Mouse (Mus musculus) CH12.LX (cell line): ENCODE data around the gene Hist1h2be. TPM values are rescaled to one million over a fixed set of nuclear protein-coding genes. Genes with fewer than 3 reads are reported as not detected.
"Not testable (repeated sequence)": the region's sequence is repeated elsewhere in the genome, so short reads cannot be mapped to it uniquely, and the experiment has no call there.

Experiments
- DNase-seq: peaks from one replicate; pipeline ENCODE4 v3.0.0-alpha.2; 2013; ENCODE audit errors: extremely low read depth
- H3K27ac ChIP-seq: 2 replicates; pipeline ENCODE4 v1.5.1; 2012; ENCODE audit warnings: low read depth, mild to moderate bottlenecking, control low read depth, moderate library complexity; ENCODE audit not compliant: insufficient read depth
- H3K27me3 ChIP-seq: replicated peaks from 2 replicates; pipeline ENCODE3; 2012; ENCODE audit warnings: inconsistent platforms
- H3K36me3 ChIP-seq, 2 experiments: replicated peaks in 1 of 2; 2 replicates each; pipeline versions ENCODE3 to v1.6.1; 2012; ENCODE audit warnings: inconsistent platforms in 1 of 2, low read length in 1 of 2, mild to moderate bottlenecking in 1 of 2, mixed read lengths in 1 of 2, moderate library complexity in 1 of 2; ENCODE audit not compliant: control insufficient read depth in 1 of 2, insufficient read depth in 1 of 2
- H3K4me1 ChIP-seq, 2 experiments: 2 replicates each; pipeline ENCODE4 v1.6.1; 2012; ENCODE audit warnings: inconsistent platforms in 1 of 2, moderate library complexity in 1 of 2; ENCODE audit not compliant: insufficient read depth in 2 of 2, control insufficient read depth in 1 of 2
- H3K4me2 ChIP-seq: 2 replicates; pipeline ENCODE4 v1.6.1; 2012; ENCODE audit warnings: low read depth, mild to moderate bottlenecking, control low read depth; ENCODE audit not compliant: poor library complexity, insufficient read depth, severe bottlenecking
- H3K4me3 ChIP-seq, 3 experiments: fragments of 150-350 bp in 1 of 3; sonication (generic) in 1 of 3; replicated peaks in 1 of 3; 2 replicates each; pipeline versions ENCODE3 to v1.5.1; 2011 to 2012; ENCODE audit warnings: low read depth in 2 of 3, low read length in 2 of 3, mild to moderate bottlenecking in 2 of 3, moderate library complexity in 2 of 3, control low read depth in 1 of 3, improper control_type of control experiment in 1 of 3, inconsistent platforms in 1 of 3, mixed read lengths in 1 of 3; ENCODE audit not compliant: poor library complexity in 1 of 3
- H3K79me2 ChIP-seq: replicated peaks from 2 replicates; pipeline ENCODE4 v1.6.1; 2012; ENCODE audit warnings: mild to moderate bottlenecking, moderate library complexity; ENCODE audit not compliant: control insufficient read depth, poor library complexity, insufficient read depth, severe bottlenecking; ENCODE audit errors: extremely low read depth
- H3K9ac ChIP-seq: 2 replicates; pipeline ENCODE4 v1.6.1; 2012; ENCODE audit warnings: low read depth, mild to moderate bottlenecking, control low read depth, moderate library complexity; ENCODE audit not compliant: insufficient read depth
- H3K9me3 ChIP-seq: replicated peaks from 2 replicates; pipeline ENCODE3; 2012; ENCODE audit warnings: low read length, inconsistent platforms, mixed read lengths
- CHD1 ChIP-seq: IDR thresholded peaks from 2 replicates; pipeline ENCODE4 v1.6.1; 2012; ENCODE audit warnings: low read depth, low read length, improper control_type of control experiment, inconsistent platforms
- CHD2 ChIP-seq: IDR thresholded peaks from 2 replicates; pipeline ENCODE4 v1.6.1; 2011; ENCODE audit warnings: low read length, improper control_type of control experiment
- NELFE ChIP-seq: IDR thresholded peaks from 2 replicates; pipeline ENCODE4 v1.6.1; 2011; ENCODE audit warnings: low read depth, low read length, improper control_type of control experiment
- POLR2A ChIP-seq: IDR thresholded peaks from 2 replicates; pipeline ENCODE4 v1.6.1; 2011; ENCODE audit warnings: low read depth, mild to moderate bottlenecking, improper control_type of control experiment, low read length
- POLR2AphosphoS2 ChIP-seq: IDR thresholded peaks from 2 replicates; pipeline ENCODE4 v1.6.1; 2011; ENCODE audit warnings: low read depth, low read length, improper control_type of control experiment
- RCOR1 ChIP-seq: conservative IDR thresholded peaks from 2 replicates; pipeline ENCODE4 v1.6.1; 2012; ENCODE audit warnings: low read depth, mild to moderate bottlenecking, inconsistent platforms, low read length, improper control_type of control experiment
- SIN3A ChIP-seq: IDR thresholded peaks from 2 replicates; pipeline ENCODE4 v1.6.1; 2012; ENCODE audit warnings: low read length, improper control_type of control experiment, inconsistent platforms
- TBP ChIP-seq: conservative IDR thresholded peaks from 2 replicates; pipeline ENCODE4 v1.6.1; 2011; ENCODE audit warnings: low read depth, low read length, improper control_type of control experiment
- ZMIZ1 ChIP-seq: IDR thresholded peaks from 2 replicates; pipeline ENCODE4 v1.6.1; 2012; ENCODE audit warnings: low read depth, mild to moderate bottlenecking, inconsistent platforms, low read length, improper control_type of control experiment
- ZNF384 ChIP-seq: IDR thresholded peaks from 2 replicates; pipeline ENCODE4 v1.6.1; 2012; ENCODE audit warnings: low read depth, low read length, improper control_type of control experiment, inconsistent platforms
- dilution Hi-C: fragments of 300-500 bp; cut with MboI; formaldehyde crosslinking; loops from 2 replicates; pipeline ENCODE4 v1.14.3; 2020; ENCODE audit warnings: low sequenced_read_pairs; ENCODE audit not compliant: extremely low pct_unique_long_range_greater_than_20kb, extremely low pct_ligation_motif_present
- in situ Hi-C: fragments of 300-500 bp; cut with MboI; formaldehyde crosslinking; loops from 3 replicates; pipeline ENCODE4 v1.14.3; 2019; ENCODE audit warnings: low sequenced_read_pairs, low pct_ligation_motif_present, low pct_unique_long_range_greater_than_20kb, mixed read lengths
- polyA plus RNA-seq: library from polyadenylated mRNA; unstranded; fragments of >175 nt; gene quantifications from 2 replicates; pipeline ENCODE4 v1.2.1, GENCODE M21; 2012; ENCODE audit warnings: low read depth; ENCODE audit not compliant: insufficient read length
- total RNA-seq, 2 experiments: library from RNA; depleted of rRNA; stranded (reverse); fragments of 300-350 nt in 1 of 2; fragments of >200 nt in 1 of 2; gene quantifications; 2 replicates each; pipeline ENCODE4 v1.2.3; 2012 to 2014

The Hist1h2be gene
- total and polyA plus RNA-seq, 3 experiments: 0.70 to 282 (median 4.7) TPM

- DNase-seq, in situ Hi-C loops: not testable (repeated sequence)
- H3K4me1 ChIP-seq: peaks cover 5 to 36% of the 10 kb centered on the region in 2 experiments; a peak in 3 of 4 replicates
- TF ChIP-seq RCOR1 (peak; percentile 39; the same call in 1 of the 2 replicates), POLR2A (peak; percentile 44; the same call in 1 of the 2 replicates), POLR2AphosphoS2 (peak; percentile 99), CHD2 (0 out of 2 replicates have a peak, but pooled peaks have one; percentile 4), ZMIZ1 (peak; percentile 77; the same call in 1 of the 2 replicates), CHD1 (peak; percentile 69; the same call in 1 of the 2 replicates), SIN3A (peak; percentile 67; the same call in 1 of the 2 replicates), NELFE (peak; percentile 52)
- TF ChIP-seq, all 38 proteins: peak for 8; not testable (repeated sequence) for 30
- Histone ChIP-seq H3K4me3 (peak overlapping the region; percentile 34 to 72 (median 50)), H3K27ac (peak overlapping the region; percentile 97), H3K4me2 (peak overlapping the region; percentile 84), H3K9ac (peak overlapping the region; percentile 97)
- H3K27me3 ChIP-seq, H3K9me3 ChIP-seq, H3K79me2 ChIP-seq, dilution Hi-C loops, H3K36me3 ChIP-seq: not testable (repeated sequence)
These were observed 78.5 kb downstream of the Hist1h2be start for GRCm38 (mm10) chr13:23542225-23542980.

- peak; percentile 78 for TF ChIP-seq ZNF384
- no peak for TF ChIP-seq SIN3A
- Histone ChIP-seq H3K27ac (no peak overlapping the region), H3K9ac (peak overlapping the region; percentile 97; the same call in 1 of the 2 replicates), H3K9me3 (no peaks in the 10 kb centered on the region), H3K27me3 (no peaks in the 10 kb centered on the region), H3K79me2 (no peaks in the 10 kb centered on the region), H3K4me3 (no peak overlapping the region), H3K36me3 (no peaks in the 10 kb centered on the region), H3K4me2 (peak overlapping the region; percentile 56; the same call in 1 of the 2 replicates), H3K4me1 (peaks cover 7 to 44% of the 10 kb centered on the region in 2 experiments; a peak in 3 of 4 replicates)
- DNase-seq: no peak
- dilution Hi-C loops (no loop called here), in situ Hi-C loops (no loop called here)
These were observed 79.4 kb downstream of the Hist1h2be start for GRCm38 (mm10) chr13:23541497-23541896.

- Histone ChIP-seq H3K9ac (peak overlapping the region; percentile 26; the same call in 1 of the 2 replicates), H3K4me1 (peaks cover 7 to 48% of the 10 kb centered on the region in 2 experiments; a peak in 3 of 4 replicates)
- H3K4me2 ChIP-seq, H3K9me3 ChIP-seq, H3K4me3 ChIP-seq, H3K27me3 ChIP-seq, H3K36me3 ChIP-seq, in situ Hi-C loops, H3K27ac ChIP-seq, dilution Hi-C loops, H3K79me2 ChIP-seq, DNase-seq: not testable (repeated sequence)
- TF ChIP-seq TBP: peak; percentile 84
These were observed 81.1 kb downstream of the Hist1h2be start for GRCm38 (mm10) chr13:23539821-23540220.
